Mouse (Mus musculus) lung, embryonic 15.5 days (tissue): ENCODE data around the gene Zscan12. TPM values are rescaled to one million over a fixed set of nuclear protein-coding genes. Genes with fewer than 3 reads are reported as not detected.

Experiments
- ATAC-seq: fragments of 200-750 bp; cut with Nextera tagmentation; 2 replicates; pipeline ENCODE4 v1.8.0; 2017; ENCODE audit warnings: moderate number of reproducible peaks, borderline replicate concordance; ENCODE audit not compliant: low FRiP score, low TSS enrichment; ENCODE audit errors: extremely low read depth
- H3K27ac ChIP-seq: fragments of 300-500 bp; sonication (generic); 2 replicates; pipeline ENCODE4 v1.5.1; 2015; ENCODE audit warnings: moderate library complexity, mild to moderate bottlenecking, inconsistent platforms
- H3K27me3 ChIP-seq: fragments of 300-500 bp; sonication (generic); 2 replicates; pipeline ENCODE4 v1.6.1; 2015; ENCODE audit warnings: inconsistent platforms
- H3K36me3 ChIP-seq: fragments of 300-500 bp; sonication (generic); 2 replicates; pipeline ENCODE4 v1.6.1; 2015; ENCODE audit warnings: inconsistent platforms
- H3K4me1 ChIP-seq: fragments of 300-500 bp; sonication (generic); 2 replicates; pipeline ENCODE4 v1.6.1; 2015; ENCODE audit warnings: inconsistent platforms
- H3K4me2 ChIP-seq: fragments of 300-500 bp; sonication (generic); 2 replicates; pipeline ENCODE4 v1.6.1; 2015; ENCODE audit warnings: inconsistent platforms, mild to moderate bottlenecking, moderate library complexity
- H3K4me3 ChIP-seq: fragments of 300-500 bp; sonication (generic); 2 replicates; pipeline ENCODE4 v1.5.1; 2015; ENCODE audit warnings: mild to moderate bottlenecking, inconsistent platforms
- H3K9ac ChIP-seq: fragments of 300-500 bp; sonication (generic); 2 replicates; pipeline ENCODE4 v1.6.1; 2015; ENCODE audit warnings: inconsistent platforms
- H3K9me3 ChIP-seq: fragments of 300-500 bp; sonication (generic); 2 replicates; pipeline ENCODE4 v1.6.1; 2016; ENCODE audit warnings: inconsistent platforms
- WGBS: fragments of 180-500 bp; shearing (Covaris S2); methylation state at CpG from one replicate; pipeline ENCODE4 v1.1.7; 2015; 5-methylcytosine and 5-hydroxymethylcytosine counted together
- polyA plus RNA-seq: library from polyadenylated mRNA; unstranded; fragments of >200 nt; fragmentation: Nextera tagmentation; extraction: Ambion mirVana; gene quantifications from 2 replicates; pipeline ENCODE4 v1.2.1, GENCODE M21; 2015

The Zscan12 gene
- 12.6 and 13.3 TPM in 2 replicates for polyA plus RNA-seq

DNA sequence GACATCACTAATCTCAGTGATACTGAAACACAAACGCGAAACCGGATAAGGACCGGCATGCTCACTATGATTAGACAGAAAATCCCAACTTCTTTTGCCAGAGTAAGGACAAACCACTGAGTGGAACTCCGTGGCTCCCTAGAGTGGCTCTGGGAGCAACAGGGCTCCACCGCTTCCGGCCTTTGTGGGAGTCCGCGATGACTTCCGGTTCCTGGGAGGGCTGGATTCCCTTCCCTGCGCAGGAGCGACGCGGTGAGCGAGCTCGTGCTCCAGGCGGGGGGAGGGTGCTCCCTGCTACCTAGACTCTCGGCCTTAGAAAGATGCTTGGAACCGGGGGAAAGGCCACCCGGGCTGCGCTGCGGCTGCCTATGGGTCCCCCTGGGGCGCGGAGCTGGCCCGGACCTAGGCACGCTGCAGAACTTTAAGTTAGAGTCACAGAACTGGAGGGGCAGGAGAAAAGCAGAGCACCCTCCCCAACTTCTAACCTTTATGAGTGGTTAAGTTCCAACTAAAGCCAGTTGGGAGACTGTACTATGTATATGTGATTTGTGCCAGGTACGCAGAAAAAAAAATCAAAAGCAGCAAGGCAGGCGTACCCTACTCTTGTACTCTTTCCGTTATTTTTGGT, at the start of gene Zscan12:
Zscan12 (plus strand) TSS at position 200 of the 628 bp plus-strand sequence.
- H3K27me3 ChIP-seq = no peaks in the 10 kb centered on the region
- H3K36me3 ChIP-seq = peaks cover 5% of the 10 kb centered on the region; the same call in 1 of the 2 replicates
- peaks cover 13% of the 10 kb centered on the region for H3K4me1 ChIP-seq
- peak; percentile 100 for ATAC-seq
- H3K9me3 ChIP-seq = no peaks in the 10 kb centered on the region
- peak within 1 kb of the TSS; percentile 59 for H3K4me2 ChIP-seq
- H3K9ac ChIP-seq = peak within 1 kb of the TSS; percentile 92
- under 1% methylated on average over 29 of the region's 29 CpGs for WGBS
- peak within 1 kb of the TSS; percentile 83 for H3K4me3 ChIP-seq
- peak within 1 kb of the TSS; percentile 83 for H3K27ac ChIP-seq

- Histone ChIP-seq H3K27ac (no peak overlapping the region), H3K4me2 (no peak overlapping the region), H3K36me3 (no peaks in the 10 kb centered on the region), H3K27me3 (no peaks in the 10 kb centered on the region), H3K4me1 (no peaks in the 10 kb centered on the region), H3K9me3 (no peaks in the 10 kb centered on the region), H3K9ac (no peak overlapping the region), H3K4me3 (no peak overlapping the region)
- WGBS = 29% methylated on average over 5 of the region's 5 CpGs
- no peak for ATAC-seq
These were observed 49.8 kb upstream of the Zscan12 start for GRCm38 (mm10) chr13:21312854-21313253.

- Histone ChIP-seq H3K36me3 (no peaks in the 10 kb centered on the region), H3K4me1 (no peaks in the 10 kb centered on the region), H3K9me3 (no peaks in the 10 kb centered on the region), H3K4me3 (no peak overlapping the region), H3K27ac (no peak overlapping the region), H3K4me2 (no peak overlapping the region), H3K27me3 (no peaks in the 10 kb centered on the region), H3K9ac (no peak overlapping the region)
- ATAC-seq = no peak
- WGBS = 49% methylated on average over 4 of the region's 4 CpGs
These were observed 48.7 kb upstream of the Zscan12 start for GRCm38 (mm10) chr13:21313903-21314302.

GRCm38 (mm10) chr13:21320262-21320661, 42.4 kb upstream of the Zscan12 start:
- Histone ChIP-seq H3K27me3 (no peaks in the 10 kb centered on the region), H3K9me3 (no peaks in the 10 kb centered on the region), H3K4me3 (no peak overlapping the region), H3K4me2 (no peak overlapping the region), H3K9ac (no peak overlapping the region), H3K4me1 (peaks cover 4% of the 10 kb centered on the region; the same call in 1 of the 2 replicates), H3K27ac (no peak overlapping the region), H3K36me3 (no peaks in the 10 kb centered on the region)
- WGBS = 60% methylated on average over 3 of the region's 3 CpGs
- ATAC-seq = no peak

- Histone ChIP-seq H3K9ac (peak overlapping the region; percentile 9; the same call in 1 of the 2 replicates), H3K9me3 (no peaks in the 10 kb centered on the region), H3K4me3 (peak overlapping the region; percentile 27), H3K27ac (no peak overlapping the region), H3K4me2 (peak overlapping the region; percentile 50), H3K36me3 (no peaks in the 10 kb centered on the region), H3K27me3 (no peaks in the 10 kb centered on the region), H3K4me1 (peaks cover 4% of the 10 kb centered on the region; the same call in 1 of the 2 replicates)
- no peak for ATAC-seq
- 3% methylated on average over 18 of the region's 18 CpGs for WGBS
These were observed 40.6 kb upstream of the Zscan12 start for GRCm38 (mm10) chr13:21321890-21322494.

GRCm38 (mm10) chr13:21322509-21323375, 39.9 kb upstream of the Zscan12 start:
- H3K9me3 ChIP-seq = no peaks in the 10 kb centered on the region
- H3K4me2 ChIP-seq = peak overlapping the region; percentile 50
- H3K9ac ChIP-seq = no peak overlapping the region
- 17% methylated on average over 18 of the region's 18 CpGs for WGBS
- peak overlapping the region; percentile 27 for H3K4me3 ChIP-seq
- ATAC-seq = no peak
- H3K36me3 ChIP-seq = no peaks in the 10 kb centered on the region
- H3K27me3 ChIP-seq = no peaks in the 10 kb centered on the region
- H3K4me1 ChIP-seq = peaks cover 11% of the 10 kb centered on the region
- no peak overlapping the region for H3K27ac ChIP-seq

- Histone ChIP-seq H3K4me1 (peaks cover 12% of the 10 kb centered on the region), H3K4me3 (no peak overlapping the region; the same call in 1 of the 2 replicates), H3K36me3 (no peaks in the 10 kb centered on the region), H3K27me3 (no peaks in the 10 kb centered on the region), H3K27ac (no peak overlapping the region), H3K9me3 (no peaks in the 10 kb centered on the region), H3K9ac (no peak overlapping the region), H3K4me2 (peak overlapping the region; percentile 50)
- ATAC-seq = no peak
- 69% methylated on average over 6 of the region's 6 CpGs for WGBS
These were observed 39.2 kb upstream of the Zscan12 start for GRCm38 (mm10) chr13:21323405-21323804.

GRCm38 (mm10) chr13:21326191-21326590, 36.4 kb upstream of the Zscan12 start:
- no peak overlapping the region for H3K27ac ChIP-seq
- peak overlapping the region; percentile 65 for H3K4me2 ChIP-seq
- no peaks in the 10 kb centered on the region for H3K9me3 ChIP-seq
- no peak for ATAC-seq
- H3K36me3 ChIP-seq = no peaks in the 10 kb centered on the region
- no peaks in the 10 kb centered on the region for H3K27me3 ChIP-seq
- no peak overlapping the region for H3K9ac ChIP-seq
- WGBS = 10% methylated on average over 4 of the region's 4 CpGs
- H3K4me1 ChIP-seq = peaks cover 12% of the 10 kb centered on the region
- H3K4me3 ChIP-seq = peak overlapping the region; percentile 40

DNA sequence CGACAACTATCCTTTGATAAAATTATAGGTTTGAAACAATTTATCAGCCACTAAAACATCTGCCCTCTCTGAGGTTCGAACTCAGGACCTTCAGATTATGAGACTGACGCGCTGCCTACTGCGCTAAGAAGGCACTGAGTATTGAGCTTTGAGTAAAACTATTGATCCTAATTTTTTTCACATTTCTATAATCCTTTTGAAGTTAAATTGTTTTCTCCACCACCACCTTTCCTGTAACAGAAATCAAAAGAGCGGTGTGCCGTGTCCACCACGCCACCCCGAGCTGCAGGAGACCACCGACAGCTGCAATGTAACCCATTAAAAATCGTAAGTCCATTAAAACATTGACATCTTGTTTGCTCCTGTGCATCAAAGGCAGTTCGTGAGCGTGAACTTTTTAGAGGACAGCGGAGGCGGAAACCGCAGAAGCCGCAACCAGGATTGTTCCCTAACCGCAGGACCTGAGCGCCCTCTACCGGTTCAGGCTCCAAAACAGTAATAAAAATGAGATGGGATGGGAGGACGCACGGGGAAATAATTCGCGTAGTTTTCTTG, 35.9 kb upstream of the Zscan12 start:
- WGBS = under 1% methylated on average over 24 of the region's 24 CpGs
- Histone ChIP-seq H3K9ac (no peak overlapping the region), H3K4me3 (peak overlapping the region; percentile 40), H3K27ac (no peak overlapping the region), H3K36me3 (no peaks in the 10 kb centered on the region), H3K9me3 (no peaks in the 10 kb centered on the region), H3K27me3 (no peaks in the 10 kb centered on the region), H3K4me2 (peak overlapping the region; percentile 65), H3K4me1 (peaks cover 12% of the 10 kb centered on the region)
- peak; percentile 52; the same call in 1 of the 2 replicates for ATAC-seq

DNA sequence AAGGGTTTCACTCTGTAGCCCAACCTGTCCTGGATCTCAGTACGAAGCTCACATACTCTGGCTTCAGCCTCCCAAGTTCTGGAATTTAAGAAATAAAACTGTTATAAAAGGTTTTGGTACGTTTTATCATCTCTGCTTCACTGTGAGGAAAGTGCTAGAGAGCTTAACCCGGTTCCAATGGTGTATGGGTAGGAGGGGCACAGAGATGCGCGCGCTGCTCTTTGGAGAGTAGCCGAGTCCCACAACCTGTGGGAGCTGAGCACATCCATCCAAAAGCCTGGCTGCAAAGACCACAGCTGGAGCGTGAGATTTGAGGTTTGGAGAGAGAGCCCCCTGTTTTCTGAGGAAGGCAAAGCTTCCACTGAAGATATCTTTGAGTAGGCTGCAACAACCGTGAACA, 35.2 kb upstream of the Zscan12 start:
- H3K9ac ChIP-seq = no peak overlapping the region
- no peaks in the 10 kb centered on the region for H3K36me3 ChIP-seq
- WGBS = under 1% methylated on average over 9 of the region's 9 CpGs

DNA sequence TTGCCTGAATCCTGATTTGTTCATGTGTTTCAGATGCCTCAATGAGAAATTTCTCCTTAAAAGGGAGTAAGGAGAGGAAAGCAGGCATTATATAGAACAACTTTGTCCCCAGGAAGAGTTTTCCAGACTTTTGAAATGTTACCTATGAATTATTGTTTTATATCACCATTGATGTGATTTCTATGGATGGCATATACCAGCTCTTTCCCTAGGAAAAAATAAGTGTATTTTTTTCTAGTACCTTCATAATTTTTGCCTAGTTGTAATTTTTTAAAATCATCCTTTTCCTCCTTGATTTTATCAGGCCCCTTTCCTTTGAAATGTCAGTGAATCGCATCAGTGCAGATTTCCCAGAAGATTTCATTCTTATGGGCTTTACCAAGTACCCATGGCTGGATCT, 16.0 kb upstream of the Zscan12 start, which contains the start of gene Olfr1367:
Olfr1367 (plus strand) TSS at position 301 of the 400 bp plus-strand sequence.
- WGBS = 88% methylated on average over 1 of the region's 1 CpGs
- Histone ChIP-seq H3K36me3 (no peaks in the 10 kb centered on the region), H3K9ac (no peak within 1 kb of the TSS), H3K9me3 (no peaks in the 10 kb centered on the region), H3K4me2 (no peak within 1 kb of the TSS), H3K4me1 (no peaks in the 10 kb centered on the region), H3K27me3 (no peaks in the 10 kb centered on the region), H3K4me3 (no peak within 1 kb of the TSS), H3K27ac (no peak within 1 kb of the TSS)
- no peak for ATAC-seq

More for the DNA sequence above, 35.2 kb upstream of the Zscan12 start:
- ATAC-seq = no peak; the same call in 1 of the 2 replicates
- Histone ChIP-seq H3K27me3 (no peaks in the 10 kb centered on the region), H3K4me3 (peak overlapping the region; percentile 40), H3K27ac (no peak overlapping the region), H3K4me2 (peak overlapping the region; percentile 65), H3K9me3 (no peaks in the 10 kb centered on the region), H3K4me1 (peaks cover 8% of the 10 kb centered on the region; the same call in 1 of the 2 replicates)
